Mouse (Mus musculus) CD4-positive, CD25-positive, alpha-beta regulatory T cell, adult 2 months (primary cell): ENCODE results near the gene E2f4.
"Not testable (repeated sequence)": the region's sequence is repeated elsewhere in the genome, so short reads cannot be mapped to it uniquely, and the experiment has no call there.

ENCODE experiments used
- DNase-seq: peaks from one replicate; pipeline ENCODE4 v3.0.0-alpha.2; 2012; ENCODE audit warnings: low read depth, low spot score

The E2f4 gene

GRCm38 (mm10) chr8:105269075-105269458 lies 28.4 kb upstream of the E2f4 start:
- no peak for DNase-seq

- peak; percentile 53 for DNase-seq
Measured at GRCm38 (mm10) chr8:105269461-105269947, 28.0 kb upstream of the E2f4 start, which contains the start of gene Hsf4. Gene Hsf4 (plus strand): TSS chr8:105269801.

- DNase-seq = peak; percentile 46
Measured at GRCm38 (mm10) chr8:105270101-105270915, 27.2 kb upstream of the E2f4 start.

GRCm38 (mm10) chr8:105270916-105271186 lies 26.6 kb upstream of the E2f4 start:
- DNase-seq = peak; percentile 43

- DNase-seq = no peak
Measured at GRCm38 (mm10) chr8:105275387-105275786, 22.1 kb upstream of the E2f4 start.

GRCm38 (mm10) chr8:105275840-105276239 lies 21.6 kb upstream of the E2f4 start, which contains the start of gene Nol3:
Gene Nol3 (plus strand): TSS chr8:105276140.
- DNase-seq = no peak

- DNase-seq = peak; percentile 31
Measured at GRCm38 (mm10) chr8:105276292-105277120, 21.0 kb upstream of the E2f4 start.

GRCm38 (mm10) chr8:105278911-105279334 lies 18.5 kb upstream of the E2f4 start:
- peak; percentile 73 for DNase-seq

- no peak for DNase-seq
Measured at GRCm38 (mm10) chr8:105280567-105280966, 16.9 kb upstream of the E2f4 start.

- DNase-seq = no peak
Measured at GRCm38 (mm10) chr8:105281821-105282220, 15.6 kb upstream of the E2f4 start.

- DNase-seq = no peak
Measured at GRCm38 (mm10) chr8:105282239-105282638, 15.2 kb upstream of the E2f4 start.

GRCm38 (mm10) chr8:105283074-105283473 lies 14.4 kb upstream of the E2f4 start:
- DNase-seq = peak; percentile 80

GRCm38 (mm10) chr8:105285514-105285913 lies 11.9 kb upstream of the E2f4 start:
- DNase-seq = no peak

GRCm38 (mm10) chr8:105286907-105287306 lies 10.6 kb upstream of the E2f4 start:
- no peak for DNase-seq

GRCm38 (mm10) chr8:105288231-105288630 lies 9.2 kb upstream of the E2f4 start:
- DNase-seq = no peak

GRCm38 (mm10) chr8:105288958-105289732 lies 8.3 kb upstream of the E2f4 start:
- DNase-seq = peak; percentile 97

GRCm38 (mm10) chr8:105289805-105290460 lies 7.5 kb upstream of the E2f4 start, which contains the start of gene 4931428F04Rik:
Gene 4931428F04Rik (minus strand): TSS chr8:105289864.
- DNase-seq = peak; percentile 75

GRCm38 (mm10) chr8:105290554-105291314 lies 6.7 kb upstream of the E2f4 start:
- DNase-seq = peak; percentile 94

- not testable (repeated sequence) for DNase-seq
Measured at GRCm38 (mm10) chr8:105291364-105291763, 6.1 kb upstream of the E2f4 start.

GRCm38 (mm10) chr8:105291802-105292201 lies 5.7 kb upstream of the E2f4 start:
- DNase-seq = not testable (repeated sequence)
